Mouse (Mus musculus): ENCODE data around the gene Scd3. TPM values are rescaled to one million over a fixed set of nuclear protein-coding genes. Genes with fewer than 3 reads are reported as not detected.
"Not testable (repeated sequence)": the region's sequence is repeated elsewhere in the genome, so short reads cannot be mapped to it uniquely, and the experiment has no call there.

Scd3 gene
- total and polyA plus RNA-seq, 2 experiments from 2014 or later: 0.31 to 4.8 TPM

- DNase-seq (ENCODE audit: low spot score): no peak
- no peak overlapping the region for H3K4me3 ChIP-seq (ENCODE audit: low read length)
- peaks cover 4% of the 10 kb centered on the region; the same call in 1 of the 2 replicates for H3K4me1 ChIP-seq (ENCODE audit: insufficient read depth, low read length)
- H3K4me2 ChIP-seq (ENCODE audit: low read depth, low read length): no peak overlapping the region
- no peaks in the 10 kb centered on the region for H3K36me3 ChIP-seq (ENCODE audit: insufficient read depth, low read length)
- H3K27me3 ChIP-seq (ENCODE audit: insufficient read depth, low read length): no peaks in the 10 kb centered on the region
- H3K9me3 ChIP-seq (ENCODE audit: low read length): no peaks in the 10 kb centered on the region
- ATAC-seq: no peak
- H3K9ac ChIP-seq (replicated peaks; ENCODE audit: low read length): no peak overlapping the region
- no peak overlapping the region for H3K27ac ChIP-seq
- no peak for TF ChIP-seq CTCF (IDR thresholded peaks at IDR 0.05; ENCODE audit: low read depth)
- 60% methylated on average over 5 of the region's 5 CpGs for WGBS
Measured at GRCm38 (mm10) chr19:44276861-44277260, 73.8 kb downstream of the Scd3 start.

GRCm38 (mm10) chr19:44277931-44278330 is 74.9 kb downstream of the Scd3 start:
- Histone ChIP-seq H3K4me3 (ENCODE audit: low read length) (no peak overlapping the region), H3K36me3 (ENCODE audit: insufficient read depth, low read length) (no peaks in the 10 kb centered on the region), H3K9ac (replicated peaks; ENCODE audit: low read length) (no peak overlapping the region), H3K27me3 (ENCODE audit: insufficient read depth, low read length) (no peaks in the 10 kb centered on the region), H3K4me1 (ENCODE audit: insufficient read depth, low read length) (peaks cover 11% of the 10 kb centered on the region), H3K4me2 (ENCODE audit: low read depth, low read length) (no peak overlapping the region), H3K27ac (no peak overlapping the region), H3K9me3 (ENCODE audit: low read length) (no peaks in the 10 kb centered on the region)
- DNase-seq (ENCODE audit: low spot score) (no peak), ATAC-seq (no peak)
- WGBS: 86% methylated on average over 8 of the region's 8 CpGs
- TF ChIP-seq CTCF (IDR thresholded peaks at IDR 0.05; ENCODE audit: low read depth): no peak

GRCm38 (mm10) chr19:44280755-44281154 is 77.7 kb downstream of the Scd3 start:
- Histone ChIP-seq H3K9ac (replicated peaks; ENCODE audit: low read length) (no peak overlapping the region), H3K27ac (peak overlapping the region; percentile 45; the same call in 1 of the 2 replicates), H3K4me1 (ENCODE audit: insufficient read depth, low read length) (peaks cover 25% of the 10 kb centered on the region), H3K36me3 (ENCODE audit: insufficient read depth, low read length) (no peaks in the 10 kb centered on the region), H3K4me2 (ENCODE audit: low read depth, low read length) (no peak overlapping the region), H3K9me3 (ENCODE audit: low read length) (no peaks in the 10 kb centered on the region), H3K27me3 (ENCODE audit: insufficient read depth, low read length) (no peaks in the 10 kb centered on the region), H3K4me3 (ENCODE audit: low read length) (no peak overlapping the region)
- WGBS: 16% methylated on average over 6 of the region's 6 CpGs
- no peak for TF ChIP-seq CTCF (IDR thresholded peaks at IDR 0.05; ENCODE audit: low read depth)
- ATAC-seq (no peak), DNase-seq (ENCODE audit: low spot score) (peak; percentile 36)

GRCm38 (mm10) chr19:44281825-44282447 is 78.9 kb downstream of the Scd3 start:
- Histone ChIP-seq H3K4me1 (ENCODE audit: insufficient read depth, low read length) (peaks cover 25% of the 10 kb centered on the region), H3K27ac (peak overlapping the region; percentile 45; the same call in 1 of the 2 replicates)
- not testable (repeated sequence) for H3K9me3 ChIP-seq (ENCODE audit: low read length); DNase-seq (ENCODE audit: low spot score); H3K27me3 ChIP-seq (ENCODE audit: insufficient read depth, low read length); H3K36me3 ChIP-seq (ENCODE audit: insufficient read depth, low read length); H3K4me2 ChIP-seq (ENCODE audit: low read depth, low read length); H3K4me3 ChIP-seq (ENCODE audit: low read length); H3K9ac ChIP-seq (replicated peaks; ENCODE audit: low read length); ATAC-seq
- WGBS: 52% methylated on average over 1 of the region's 1 CpGs

DNA sequence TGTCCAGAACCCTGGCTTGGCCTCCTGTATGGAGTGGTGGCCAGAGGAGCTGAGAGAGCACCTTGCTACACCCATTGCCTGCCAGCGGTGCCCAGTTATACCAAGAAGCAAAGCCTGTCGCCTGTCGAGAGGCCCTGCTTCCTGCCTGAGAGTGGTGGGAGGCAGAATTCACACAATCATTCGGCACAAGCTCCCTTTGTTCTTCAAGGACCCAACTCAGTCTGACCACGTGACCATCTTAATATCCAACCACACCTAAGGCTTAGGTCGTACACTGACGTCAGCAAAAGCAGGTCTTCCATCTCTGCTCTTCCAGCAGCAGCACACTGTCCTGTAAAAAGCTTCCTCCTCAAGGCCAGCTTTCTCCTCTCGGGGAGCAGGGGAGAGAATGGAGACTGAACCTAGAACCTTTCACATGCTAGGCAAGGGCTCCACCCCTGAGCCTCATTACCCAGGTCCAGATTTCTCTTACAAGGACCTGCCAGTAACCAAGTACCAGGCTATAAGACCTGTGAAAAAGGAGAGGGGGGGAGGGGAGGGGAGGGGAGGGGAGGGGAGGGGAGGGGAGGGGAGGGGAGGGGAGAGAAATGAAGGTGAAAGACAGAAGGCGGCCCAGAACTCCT is 79.6 kb downstream of the Scd3 start:
- peak overlapping the region; percentile 45 for H3K27ac ChIP-seq
- H3K4me2 ChIP-seq (ENCODE audit: low read depth, low read length): no peak overlapping the region
- H3K9me3 ChIP-seq (ENCODE audit: low read length): no peaks in the 10 kb centered on the region
- 39% methylated on average over 9 of the region's 9 CpGs for whole genome bisulfite sequencing
- H3K27me3 ChIP-seq (ENCODE audit: insufficient read depth, low read length): no peaks in the 10 kb centered on the region
- TF ChIP-seq CTCF (IDR thresholded peaks at IDR 0.05; ENCODE audit: low read depth): no peak
- DNase-seq (ENCODE audit: low spot score): no peak
- H3K4me1 ChIP-seq (ENCODE audit: insufficient read depth, low read length): peaks cover 21% of the 10 kb centered on the region
- no peak overlapping the region for H3K9ac ChIP-seq (replicated peaks; ENCODE audit: low read length)
- no peaks in the 10 kb centered on the region for H3K36me3 ChIP-seq (ENCODE audit: insufficient read depth, low read length)
- no peak overlapping the region for H3K4me3 ChIP-seq (ENCODE audit: low read length)
- ATAC-seq: no peak

DNA sequence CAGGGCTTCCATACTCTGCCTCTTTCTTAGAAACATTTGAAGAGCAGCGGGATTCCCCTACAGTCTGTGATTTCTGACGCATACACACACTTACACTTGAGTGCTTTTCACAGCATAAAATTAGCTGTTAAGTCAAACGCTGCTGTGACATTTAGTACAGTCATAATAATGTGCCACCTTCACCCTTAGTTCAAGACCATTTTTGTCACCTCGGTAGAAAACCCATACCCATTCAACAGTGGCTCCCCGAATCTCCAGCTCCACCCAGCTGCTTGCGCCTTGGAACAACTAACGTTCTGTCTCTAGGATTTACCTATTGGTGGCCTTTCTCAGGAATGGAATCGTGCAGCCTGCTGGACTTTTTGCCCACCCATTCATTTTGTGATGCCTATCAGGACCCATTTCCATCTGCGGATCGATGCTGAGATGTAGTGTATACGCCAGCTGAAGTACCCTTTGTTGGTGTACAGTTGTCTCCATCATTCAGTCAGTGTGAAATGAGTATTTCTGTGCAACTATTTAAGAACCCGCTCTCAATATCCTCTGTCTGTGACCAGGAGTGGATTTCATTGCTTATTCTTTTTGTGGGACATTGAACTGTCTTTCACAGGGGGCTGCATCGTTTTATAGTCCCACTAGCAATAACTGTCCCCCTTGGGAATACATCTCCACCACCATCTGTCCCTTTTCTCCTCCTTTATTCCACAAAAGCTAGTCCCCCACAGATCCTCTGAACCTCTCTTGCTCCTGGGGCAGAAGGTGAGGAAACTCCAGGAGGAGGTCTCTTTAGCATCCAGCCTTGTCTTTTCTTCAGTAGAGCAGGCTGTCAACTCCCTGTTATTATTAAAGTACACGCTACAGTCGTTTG is 80.3 kb downstream of the Scd3 start:
- no peak overlapping the region; the same call in 1 of the 2 replicates for H3K9ac ChIP-seq (replicated peaks; ENCODE audit: low read length)
- no peak for TF ChIP-seq CTCF (IDR thresholded peaks at IDR 0.05; ENCODE audit: low read depth)
- peak overlapping the region; percentile 91 for H3K4me2 ChIP-seq (ENCODE audit: low read depth, low read length)
- peak overlapping the region; percentile 50 for H3K4me3 ChIP-seq (ENCODE audit: low read length)
- ATAC-seq (no peak; the same call in 1 of the 2 replicates), DNase-seq (ENCODE audit: low spot score) (no peak)
- peak overlapping the region; percentile 93 for H3K27ac ChIP-seq
- H3K9me3 ChIP-seq (ENCODE audit: low read length): no peaks in the 10 kb centered on the region
- WGBS: 25% methylated on average over 15 of the region's 15 CpGs
- H3K4me1 ChIP-seq (ENCODE audit: insufficient read depth, low read length): peaks cover 21% of the 10 kb centered on the region
- H3K36me3 ChIP-seq (ENCODE audit: insufficient read depth, low read length): no peaks in the 10 kb centered on the region
- no peaks in the 10 kb centered on the region for H3K27me3 ChIP-seq (ENCODE audit: insufficient read depth, low read length)
